Mouse (Mus musculus) midbrain, embryonic 13.5 days (tissue): ENCODE measurements around the gene H2al2b. TPM values are rescaled to one million over a fixed set of nuclear protein-coding genes. Genes with fewer than 3 reads are reported as not detected.
"Not testable (repeated sequence)": the region's sequence is repeated elsewhere in the genome, so short reads cannot be mapped to it uniquely, and the experiment has no call there.

Source experiments
- ATAC-seq: fragments of 200-750 bp; cut with Nextera tagmentation; 2 replicates; pipeline ENCODE4 v1.8.0; 2017; ENCODE audit warnings: mild to moderate bottlenecking, moderate TSS enrichment, moderate library complexity
- H3K27ac ChIP-seq: fragments of 300-500 bp; sonication (generic); 2 replicates; pipeline ENCODE4 v1.5.1; 2015; ENCODE audit warnings: inconsistent platforms, mild to moderate bottlenecking, moderate library complexity
- H3K27me3 ChIP-seq: fragments of 300-500 bp; sonication (generic); 2 replicates; pipeline ENCODE4 v1.6.1; 2015; ENCODE audit warnings: mild to moderate bottlenecking, inconsistent platforms
- H3K36me3 ChIP-seq: fragments of 300-500 bp; sonication (generic); 2 replicates; pipeline ENCODE4 v1.6.1; 2015; ENCODE audit warnings: mild to moderate bottlenecking, inconsistent platforms
- H3K4me1 ChIP-seq: fragments of 300-500 bp; sonication (generic); replicated peaks from 2 replicates; pipeline ENCODE4 v1.6.1; 2015; ENCODE audit warnings: inconsistent platforms
- H3K4me2 ChIP-seq: fragments of 300-500 bp; sonication (generic); replicated peaks from 2 replicates; pipeline ENCODE4 v1.6.1; 2015; ENCODE audit warnings: moderate library complexity, mild to moderate bottlenecking, inconsistent platforms
- H3K4me3 ChIP-seq: fragments of 300-500 bp; sonication (generic); replicated peaks from 2 replicates; pipeline ENCODE4 v1.5.1; 2015; ENCODE audit warnings: mild to moderate bottlenecking, inconsistent platforms
- H3K9ac ChIP-seq: fragments of 300-500 bp; sonication (generic); replicated peaks from 2 replicates; pipeline ENCODE4 v1.6.1; 2015; ENCODE audit warnings: mild to moderate bottlenecking, inconsistent platforms
- H3K9me3 ChIP-seq: fragments of 300-500 bp; sonication (generic); 2 replicates; pipeline ENCODE4 v1.6.1; 2016; ENCODE audit warnings: mild to moderate bottlenecking, inconsistent platforms
- WGBS: fragments of 180-500 bp; shearing (Covaris S2); methylation state at CpG from one replicate; pipeline ENCODE4 v1.1.7; 2015; 5-methylcytosine and 5-hydroxymethylcytosine counted together
- polyA plus RNA-seq: library from polyadenylated mRNA; unstranded; fragments of >200 nt; fragmentation: Nextera tagmentation; extraction: Ambion mirVana; gene quantifications from 2 replicates; pipeline ENCODE4 v1.2.1, GENCODE M21; 2015

The H2al2b gene
- not detected in 2 replicates for polyA plus RNA-seq

GRCm38 (mm10) chrY:2720574-2720973 lies at the start of gene H2al2b:
Gene H2al2b, minus strand, starts transcription at chrY:2720674.
- ATAC-seq = not testable (repeated sequence)
- WGBS = no CpG with 5 or more reads among the region's 4 CpGs

More at GRCm38 (mm10) chrY:2720574-2720973, at the start of gene H2al2b:
- not testable (repeated sequence) for H3K27ac ChIP-seq, H3K4me2 ChIP-seq, H3K27me3 ChIP-seq, H3K9me3 ChIP-seq, H3K9ac ChIP-seq, H3K4me3 ChIP-seq, H3K4me1 ChIP-seq, H3K36me3 ChIP-seq

Other genes with a start within 250 kb of the H2al2b start
- not detected in 2 replicates for gene H2al2c, start 121.6 kb downstream of the H2al2b start, polyA plus RNA-seq
- gene Sry, start 57.0 kb downstream of the H2al2b start, polyA plus RNA-seq = not detected in 2 replicates
- gene Gm4064, start 75.5 kb upstream of the H2al2b start, polyA plus RNA-seq = not detected in 2 replicates
- gene Rbmy, start 110.0 kb upstream of the H2al2b start, polyA plus RNA-seq = not detected in 2 replicates
- not detected in 2 replicates for gene Gm10256, start 110.0 kb upstream of the H2al2b start, polyA plus RNA-seq
- gene Gm10352, start 180.3 kb upstream of the H2al2b start, polyA plus RNA-seq = not detected in 2 replicates
- not detected in 2 replicates for gene Gm29289, start 211.9 kb upstream of the H2al2b start, polyA plus RNA-seq